Mouse (Mus musculus) layer of hippocampus, postnatal 10 days (tissue): ENCODE measurements at regions not wholly inside any gene's neighbourhood (a gene's known extent, or its start where the extent isn't known, plus 50 kb on each side); places are given as distances from the start of the nearest gene placed in this dataset.

Experiments
- DNase-seq, 2 experiments: peaks; one replicate each; pipeline ENCODE4 v3.0.0; 2021; ENCODE audit warnings: low spot score in 2 of 2

DNA sequence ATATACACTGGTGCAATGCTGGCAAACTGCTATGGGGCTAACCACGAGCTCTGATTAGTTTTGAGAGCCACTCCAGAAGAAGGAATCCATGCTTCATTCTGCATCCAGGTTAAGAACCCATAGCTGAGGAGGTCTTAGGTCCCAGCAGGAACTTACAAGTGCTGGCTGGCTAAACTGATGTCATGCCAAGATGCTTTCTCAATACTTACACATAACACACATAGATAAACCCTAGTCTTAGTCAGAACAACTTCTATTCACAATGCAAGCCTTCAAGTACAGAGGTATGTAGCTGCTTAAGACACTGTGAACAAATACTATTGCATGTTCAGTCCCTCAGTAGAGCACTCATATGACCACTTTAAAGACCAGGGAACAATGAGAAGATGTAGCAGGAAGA, 352.1 kb upstream of the Arid1b start:
- DNase-seq = no peak

DNA sequence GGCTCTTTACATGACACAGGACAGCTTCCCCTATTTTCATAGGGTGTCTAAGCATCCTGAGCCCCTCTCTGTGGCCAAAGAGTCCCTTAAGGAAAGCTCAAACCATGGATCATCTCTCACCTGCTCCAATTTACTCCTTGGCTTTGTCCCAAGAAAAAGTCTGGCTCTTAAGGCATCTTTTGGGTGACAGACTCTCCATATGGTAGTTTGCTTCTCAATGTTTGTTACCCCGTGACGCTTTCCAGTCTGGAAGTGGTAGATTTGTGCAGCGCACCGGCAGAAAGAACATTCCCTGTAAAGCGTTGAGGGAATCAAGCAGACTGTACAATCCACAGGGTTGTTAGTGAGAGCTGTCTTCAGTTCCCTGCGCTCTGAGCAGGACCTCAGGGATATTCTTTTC, 350.8 kb upstream of the Arid1b start:
- DNase-seq = no peak

DNA sequence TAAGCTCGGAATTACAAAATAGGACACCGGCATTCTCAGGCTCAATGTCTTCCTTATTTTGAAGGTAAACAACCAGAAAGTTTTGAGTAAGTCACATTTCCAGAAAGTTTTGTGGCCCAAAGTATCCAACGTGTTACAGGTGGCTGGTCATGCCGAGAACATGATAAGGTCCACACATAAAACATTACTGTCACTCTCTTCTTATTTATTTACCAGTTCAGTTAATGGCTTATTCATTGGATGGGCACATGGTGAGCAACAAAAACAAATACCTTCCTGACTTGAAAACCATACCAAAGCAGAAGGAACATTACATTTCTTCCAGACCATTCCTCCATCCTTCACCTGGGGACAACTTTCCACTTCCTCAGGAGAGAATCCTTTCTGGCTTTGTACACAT, 345.5 kb upstream of the Arid1b start:
- no peak for DNase-seq

DNA sequence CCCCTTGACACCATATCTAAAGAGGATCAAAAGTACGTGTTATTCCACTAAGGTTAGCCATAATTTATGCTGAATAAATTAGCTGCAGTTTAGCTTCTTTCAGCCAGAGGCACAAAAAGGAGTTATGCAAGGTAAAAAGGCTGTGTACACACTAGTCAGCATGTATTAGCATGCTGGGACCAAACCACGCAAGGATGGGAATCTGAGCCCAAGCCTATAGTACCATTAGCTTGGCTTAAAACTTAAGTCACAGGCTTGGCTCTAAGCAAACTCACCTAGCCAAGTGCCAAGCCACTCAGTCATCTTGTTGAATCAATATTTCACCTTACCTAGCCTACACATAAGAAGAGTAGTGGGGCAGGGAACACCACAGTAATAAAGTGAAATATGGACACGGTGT, 339.9 kb upstream of the Arid1b start:
- DNase-seq = no peak

DNA sequence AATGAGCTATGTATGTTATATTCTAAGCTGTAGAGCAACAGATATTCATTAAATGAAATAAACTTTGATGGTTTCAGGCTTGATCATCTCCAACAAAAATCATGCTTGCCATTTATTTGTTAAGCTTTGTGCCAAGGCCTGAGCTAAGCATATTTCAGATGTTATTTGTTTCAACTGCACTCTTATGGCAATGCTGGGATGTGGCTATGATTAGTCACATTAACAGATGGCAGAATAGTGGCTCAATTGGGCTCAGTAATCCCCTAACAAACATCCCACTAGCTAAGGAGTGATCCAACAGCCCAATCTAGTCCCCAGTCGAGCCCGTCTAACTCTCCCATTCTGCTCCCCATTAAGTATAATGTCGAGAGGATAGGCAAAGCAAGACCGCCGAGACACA, 332.1 kb upstream of the Arid1b start:
- DNase-seq = no peak

DNA sequence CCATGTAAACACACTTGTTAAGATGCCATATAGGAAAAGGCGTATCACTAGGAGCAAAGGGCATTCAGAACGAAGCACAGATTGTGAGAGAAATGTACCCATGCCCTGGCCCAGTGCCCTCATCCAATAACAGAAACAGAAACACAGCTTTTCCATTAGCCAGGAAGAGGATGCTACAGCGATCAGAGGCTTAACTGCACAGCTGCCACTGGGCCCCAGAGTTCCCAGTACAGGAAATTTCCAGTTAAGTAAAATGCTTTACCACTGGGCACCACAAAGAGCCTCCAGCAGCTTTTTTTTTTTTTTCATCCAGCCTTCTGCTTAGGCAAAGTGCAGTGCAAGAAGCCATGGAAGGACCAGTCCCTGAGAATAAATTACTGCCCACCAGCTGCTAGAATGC, 325.6 kb upstream of the Arid1b start:
- DNase-seq = no peak

DNA sequence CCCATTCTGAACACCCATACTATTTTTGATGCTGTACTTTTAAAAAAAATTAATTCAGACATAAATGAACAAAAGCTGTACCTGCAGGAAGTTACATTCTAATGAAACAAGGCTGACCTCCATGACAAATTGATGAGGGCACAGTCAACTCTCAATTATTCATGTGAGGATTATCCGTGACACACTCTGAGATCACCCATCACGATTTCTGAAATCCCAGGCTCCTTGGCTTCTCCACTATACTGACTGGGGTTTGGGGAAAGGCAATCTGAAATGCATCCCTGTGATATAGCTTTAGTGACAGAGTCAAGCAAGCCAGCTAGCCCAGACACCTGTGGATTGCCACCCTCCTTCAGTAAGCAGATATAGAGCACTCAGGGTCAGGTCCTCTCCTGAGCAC, 320.9 kb upstream of the Arid1b start:
- DNase-seq = no peak

DNA sequence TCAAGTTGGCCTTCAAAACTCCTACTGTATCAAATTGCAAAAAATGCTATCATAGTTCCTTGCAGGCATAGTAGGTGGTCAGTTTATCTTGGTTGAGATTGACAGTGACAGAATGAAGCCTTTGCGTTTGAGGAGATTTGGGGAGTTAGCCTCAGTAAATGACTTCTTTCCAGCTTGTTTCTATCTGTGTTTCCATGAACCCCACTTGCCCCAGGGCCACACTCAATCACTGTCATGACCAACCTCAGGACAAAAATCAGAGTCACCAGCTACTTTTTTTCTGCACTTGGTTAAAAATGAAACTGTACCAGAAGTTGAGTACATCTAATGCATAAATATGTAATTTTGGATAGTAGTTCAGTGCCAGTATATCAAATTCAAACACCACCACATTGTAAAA, 287.7 kb upstream of the Arid1b start:
- no peak for DNase-seq

DNA sequence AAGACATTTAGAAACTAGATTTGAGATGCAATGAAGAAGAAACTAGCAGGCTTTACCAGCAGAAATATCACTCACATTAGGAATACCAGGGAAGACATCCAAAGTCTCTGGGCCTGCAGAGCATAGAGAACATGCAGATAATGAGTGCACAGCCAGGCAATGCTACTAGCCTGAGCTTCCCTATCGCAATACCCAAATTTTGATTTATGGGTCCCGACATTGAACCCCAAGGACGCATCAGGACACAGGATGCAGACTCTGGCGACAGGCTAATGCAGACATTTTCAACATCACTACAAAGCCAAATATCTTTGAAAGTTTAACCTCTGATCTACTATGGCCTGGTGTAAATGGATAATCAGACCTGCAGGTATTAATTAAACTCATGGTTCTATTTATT, 273.1 kb upstream of the Arid1b start:
- DNase-seq = no peak

DNA sequence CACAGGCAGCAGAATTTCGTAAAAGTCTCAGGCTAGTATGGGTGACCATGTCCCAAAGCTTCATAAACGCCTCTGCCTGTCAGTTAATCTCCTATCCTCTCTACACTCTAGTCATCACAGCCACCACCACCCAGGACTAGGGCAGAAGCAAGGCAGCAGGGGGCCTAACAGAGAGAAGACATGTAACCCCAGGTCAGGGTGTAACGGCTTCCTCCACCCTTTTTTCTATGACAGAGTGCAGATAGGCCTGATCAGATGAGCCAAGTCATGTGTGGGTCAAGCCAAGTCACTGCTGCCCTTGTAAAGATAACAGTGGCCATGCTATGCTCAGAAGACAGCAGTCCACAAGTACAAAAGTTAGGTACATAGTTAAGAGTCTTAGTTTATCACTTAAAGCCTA, 270.1 kb upstream of the Arid1b start:
- no peak for DNase-seq

DNA sequence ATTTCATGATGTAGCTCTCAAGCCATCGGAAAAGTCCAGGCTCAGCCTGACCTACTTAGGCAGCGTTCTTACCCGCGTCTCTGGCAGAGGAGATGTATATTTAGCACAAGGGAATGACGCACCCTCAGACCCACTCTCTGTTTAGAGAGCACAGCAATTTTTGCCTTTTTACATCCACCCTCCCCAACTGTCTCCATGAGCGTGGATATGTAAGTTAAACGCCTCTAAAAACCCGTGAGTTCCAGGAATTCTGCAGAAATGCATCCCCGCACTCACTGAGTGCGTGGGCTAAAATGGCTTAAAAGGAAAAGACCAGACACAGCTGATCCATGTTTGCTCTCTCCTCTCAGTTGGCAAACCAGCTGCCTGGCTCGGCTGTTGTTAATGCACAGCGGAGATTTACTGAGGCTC, 267.8 kb upstream of the Arid1b start:
- no peak for DNase-seq

DNA sequence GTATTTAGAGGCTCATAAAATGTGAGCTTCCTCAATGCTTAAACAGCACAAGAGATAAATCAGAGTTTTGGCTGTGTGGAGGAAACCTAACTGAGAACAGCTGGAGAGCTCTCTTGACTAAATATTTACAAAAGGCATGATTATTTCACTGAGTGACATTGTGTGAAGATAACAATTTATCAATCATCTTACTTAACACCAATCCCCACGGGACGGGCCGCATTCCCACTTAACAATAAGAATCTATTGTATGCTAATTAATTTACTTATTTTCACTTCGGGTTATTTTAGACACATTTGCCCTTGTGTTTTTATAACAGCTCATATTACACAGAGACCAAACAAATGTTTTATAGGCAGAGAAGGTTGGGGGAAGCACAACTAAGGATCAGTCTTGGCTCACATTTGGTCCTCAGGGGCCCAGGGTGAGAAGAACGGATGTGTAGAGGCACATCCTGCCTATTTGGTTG, 259.7 kb upstream of the Arid1b start:
- no peak for DNase-seq

DNA sequence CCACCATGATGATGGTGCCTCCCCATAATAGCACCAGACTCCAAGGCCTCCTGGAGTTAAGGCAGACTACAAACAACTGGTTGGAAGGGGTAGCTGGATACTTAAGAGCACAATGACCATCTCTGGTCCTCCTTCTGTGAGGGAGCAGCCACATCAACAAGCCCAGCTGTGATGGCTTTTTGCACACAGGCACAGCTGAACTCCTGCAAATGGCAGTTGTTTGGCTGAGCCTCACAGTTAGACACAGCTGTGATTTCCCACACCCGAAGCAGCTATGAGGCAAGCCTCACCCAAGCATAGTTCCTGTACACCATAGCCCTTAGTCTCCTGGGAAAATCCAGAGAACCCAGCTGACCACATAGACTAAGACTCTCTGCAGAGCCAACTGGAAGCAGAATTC, 258.9 kb upstream of the Arid1b start:
- no peak for DNase-seq

DNA sequence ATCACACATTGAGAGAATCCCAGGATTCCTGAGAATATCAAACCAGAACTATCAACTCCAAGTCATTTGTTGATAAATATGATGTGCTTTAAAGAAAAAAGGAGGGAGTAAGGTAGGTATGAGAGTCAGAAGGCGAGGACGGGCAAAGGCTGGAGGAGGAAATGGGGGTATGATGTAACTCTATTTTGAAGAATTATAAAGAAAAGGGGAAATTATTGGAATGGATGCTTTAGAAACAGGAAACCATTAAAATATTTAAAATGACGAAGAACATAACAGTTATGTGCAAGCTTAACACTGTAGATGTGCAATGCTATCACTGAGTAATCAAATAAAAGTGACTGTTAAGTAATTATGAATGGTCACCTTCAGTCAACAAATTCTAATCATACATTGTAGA, 257.4 kb upstream of the Arid1b start:
- no peak for DNase-seq

DNA sequence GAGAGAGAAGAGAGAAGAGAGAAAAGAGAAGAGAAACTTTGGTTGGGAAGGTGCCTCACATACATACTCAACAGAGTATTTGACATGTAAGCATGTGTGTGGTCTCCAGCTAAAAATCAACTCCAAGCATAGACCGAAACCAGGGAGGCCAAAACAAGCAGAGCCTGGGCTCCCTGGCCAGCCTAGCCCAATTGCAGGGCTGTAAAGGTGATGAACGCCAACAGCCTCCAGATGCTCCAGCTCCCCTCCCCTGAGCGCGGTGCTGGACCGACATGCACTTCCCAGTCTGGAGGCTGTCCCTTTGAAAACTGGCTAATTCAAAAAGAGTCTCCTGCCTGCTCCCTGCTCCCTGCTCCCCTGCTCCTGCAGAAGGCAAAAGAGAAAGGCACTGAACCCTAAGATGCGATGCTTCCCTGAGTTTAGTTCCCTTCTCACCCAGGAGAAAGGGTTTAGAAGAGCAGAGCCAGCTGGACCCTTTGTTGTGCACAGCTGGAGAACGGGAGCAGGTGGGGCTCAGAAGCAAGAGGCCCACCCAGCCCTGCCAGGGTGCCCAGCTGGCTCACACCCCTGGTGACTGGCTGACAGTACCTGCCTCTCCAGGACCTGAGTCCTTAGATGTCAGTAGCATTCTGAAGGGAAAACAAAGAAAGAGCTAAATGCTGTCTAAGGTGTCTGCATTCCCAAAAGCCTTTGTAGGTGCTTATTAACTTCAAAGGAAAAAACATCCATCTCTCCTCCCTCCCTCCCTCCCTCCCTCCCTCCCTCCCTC, 255.2 kb upstream of the Arid1b start:
- DNase-seq = no peak

DNA sequence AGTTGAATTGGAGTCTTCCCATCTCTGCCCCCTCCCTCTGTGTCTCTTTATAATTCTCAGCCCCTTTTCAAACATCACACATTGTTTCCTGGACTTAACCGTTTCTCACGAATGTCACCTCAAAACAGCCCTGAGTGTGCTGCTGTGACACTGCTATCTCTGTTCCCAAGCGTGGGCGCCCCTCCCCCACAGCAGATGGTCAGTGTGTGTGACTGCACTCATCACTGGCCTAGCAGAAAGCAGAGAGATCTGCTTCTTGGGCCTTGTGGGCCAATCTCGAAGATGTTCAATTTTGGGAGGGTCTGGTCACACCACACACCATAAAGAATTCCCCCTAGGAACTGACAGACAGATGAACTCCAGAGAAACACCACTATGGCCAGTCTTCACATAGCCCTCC, 253.3 kb upstream of the Arid1b start:
- DNase-seq = peak; percentile 19 to 48

DNA sequence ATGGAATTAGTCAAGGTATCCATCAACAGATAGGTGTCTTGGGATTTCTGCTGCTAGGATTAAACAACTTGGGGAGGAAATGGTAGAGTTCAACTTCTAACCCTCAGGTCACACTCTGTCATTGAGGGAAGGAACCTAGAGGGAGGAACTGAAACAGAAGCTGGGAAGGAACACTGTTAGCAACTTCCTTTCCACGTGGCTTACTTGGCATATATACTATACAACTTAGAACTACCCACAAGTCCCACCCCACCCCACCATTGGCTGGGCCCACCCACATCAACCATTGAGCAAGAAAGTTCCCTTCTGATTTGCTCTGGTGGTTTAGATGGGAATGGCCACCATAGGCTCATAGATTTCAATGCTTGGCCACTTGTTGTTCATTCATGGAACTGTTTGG, 251.8 kb upstream of the Arid1b start:
- DNase-seq = no peak

DNA sequence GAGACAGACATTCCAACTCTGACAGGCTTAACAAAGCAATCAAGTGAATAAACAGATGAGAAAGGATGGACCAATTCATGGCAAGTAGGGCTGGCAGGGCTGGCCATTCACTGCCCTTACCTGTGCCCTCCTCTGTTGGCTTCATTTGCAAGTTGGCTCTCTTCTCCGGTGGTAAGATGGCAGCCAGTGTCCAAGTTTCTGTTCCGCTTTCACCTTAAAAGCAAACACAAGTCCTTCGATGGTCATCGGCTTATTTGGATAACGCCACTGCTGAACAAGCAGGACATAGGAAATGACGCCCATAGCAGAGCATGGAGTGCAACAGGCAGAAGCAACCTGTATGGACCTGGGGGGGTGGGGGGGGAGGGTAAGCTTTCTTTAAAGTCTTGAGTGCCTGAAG, 231.2 kb upstream of the Arid1b start:
- DNase-seq = no peak

DNA sequence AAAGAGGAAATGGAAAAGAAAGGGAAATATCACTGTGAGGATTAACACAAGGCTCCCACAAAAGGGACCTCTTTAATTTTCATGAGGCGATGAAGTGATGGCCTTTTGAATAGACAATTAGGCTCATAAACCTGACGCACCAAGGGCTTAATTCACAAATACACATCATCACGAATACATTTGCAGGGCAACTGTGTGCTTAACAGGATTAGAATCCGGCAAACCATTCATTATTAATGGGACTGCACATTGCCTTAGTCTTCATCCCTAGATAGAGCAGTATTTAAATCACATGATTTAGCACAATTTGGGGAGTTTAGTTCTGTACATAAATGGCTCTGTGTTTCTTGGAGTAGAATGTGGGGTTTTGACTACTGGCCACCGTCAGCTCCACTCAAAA, 228.4 kb upstream of the Arid1b start:
- DNase-seq = no peak

DNA sequence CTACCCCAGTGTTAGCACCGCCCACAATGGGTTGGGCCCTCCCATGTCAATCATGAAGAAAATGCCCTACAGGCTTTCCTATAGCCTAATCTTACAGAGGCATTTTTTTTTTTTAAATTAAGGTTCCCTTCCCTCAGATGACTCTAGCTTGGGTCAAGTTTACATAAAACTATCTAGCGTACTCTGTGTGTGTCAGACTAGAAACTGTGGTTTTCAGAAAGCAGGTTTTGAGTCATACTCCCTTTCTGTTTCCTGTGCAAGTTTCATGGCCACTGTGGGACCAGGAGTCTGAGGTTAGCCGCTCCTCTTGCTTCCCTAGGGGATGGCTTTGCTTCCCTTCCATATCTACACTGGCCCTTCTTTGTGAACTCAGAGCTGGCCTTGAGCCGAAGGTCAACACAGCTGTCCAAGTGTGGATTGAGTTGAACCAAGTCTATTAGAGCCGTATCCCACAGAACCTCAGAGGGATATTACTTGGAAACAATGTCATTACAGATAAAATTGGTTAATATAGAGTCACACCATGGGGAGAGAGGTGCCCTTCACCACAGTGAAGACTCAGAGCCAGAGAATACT, 226.1 kb upstream of the Arid1b start:
- no peak for DNase-seq

DNA sequence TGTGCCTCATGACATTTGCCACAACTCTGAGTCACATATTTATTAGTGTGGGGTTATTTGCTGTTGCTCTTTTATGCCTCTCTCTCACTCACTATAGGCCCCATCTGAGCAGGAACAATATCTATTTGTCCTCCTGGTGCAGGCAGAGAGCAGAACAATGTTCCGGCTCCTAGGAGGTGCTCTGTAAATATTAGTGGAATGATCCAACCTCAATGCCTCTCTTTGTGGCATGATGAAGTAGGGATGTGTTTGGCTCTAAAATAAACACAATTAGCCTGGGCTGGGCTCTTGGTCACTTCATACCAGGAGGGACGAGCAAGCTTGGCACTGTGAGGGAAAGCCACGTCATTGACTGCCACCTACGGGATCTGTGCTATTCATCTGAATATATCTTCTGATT, 224.8 kb upstream of the Arid1b start:
- DNase-seq = no peak

DNA sequence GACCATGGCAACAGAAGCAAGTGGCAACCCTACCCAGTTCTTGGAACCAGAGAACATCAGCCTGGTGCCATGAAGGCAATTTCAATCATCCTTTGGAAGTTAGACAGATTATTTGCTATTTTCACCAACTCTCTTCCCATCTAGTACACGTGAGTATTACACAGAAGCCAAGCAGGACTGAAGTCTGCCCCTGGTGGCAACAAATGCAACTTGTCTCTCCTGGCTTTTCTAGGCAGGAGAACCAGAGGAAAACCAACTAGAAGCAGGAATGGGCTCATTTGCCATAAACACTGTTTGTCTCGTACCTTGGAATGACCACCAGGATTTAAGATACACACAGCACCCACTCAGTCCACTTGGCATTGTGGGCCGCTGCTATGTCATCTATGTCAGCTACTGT, 224.1 kb upstream of the Arid1b start:
- DNase-seq = no peak

DNA sequence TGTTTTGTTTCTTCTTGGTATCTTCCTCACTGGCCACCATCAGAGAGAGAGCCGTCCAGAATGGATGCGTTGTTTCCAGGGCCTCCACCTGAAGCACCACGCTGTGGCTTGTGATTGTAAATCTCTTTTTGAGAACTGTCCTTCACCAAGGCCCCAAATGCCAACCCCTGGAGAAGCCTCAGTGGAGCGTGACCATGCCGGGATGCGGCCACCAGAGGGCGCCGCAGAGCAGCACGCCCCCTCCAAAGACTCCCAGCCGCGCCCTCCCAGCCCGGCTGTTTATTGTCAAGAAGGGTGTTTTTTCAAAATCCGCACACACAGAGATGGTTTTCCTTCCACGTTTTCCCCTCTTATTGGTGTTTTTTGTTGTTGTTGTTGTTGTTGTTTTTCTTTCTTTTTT, 216.0 kb upstream of the Arid1b start:
- peak; percentile 74 to 81 for DNase-seq
